Mouse (Mus musculus) common myeloid progenitor, adult 5-6 weeks (primary cell): ENCODE measurements around the gene Mafk. TPM values are rescaled to one million over a fixed set of nuclear protein-coding genes. Genes with fewer than 3 reads are reported as not detected.

Experiments
- ATAC-seq: replicated peaks from 2 replicates; pipeline ENCODE4 v1.8.0; 2016; ENCODE audit warnings: low read depth, mild to moderate bottlenecking, moderate TSS enrichment, inconsistent platforms; ENCODE audit not compliant: poor library complexity, severe bottlenecking
- total RNA-seq: library from RNA; stranded (forward); fragments of 200-1000, 187-1606 nt; gene quantifications from 2 replicates; pipeline ENCODE4 v1.2.3, GENCODE M21; 2017

The Mafk gene
- total RNA-seq, 1 experiment from 2014 or later = 36.0 TPM

- no peak for ATAC-seq
Measured at GRCm38 (mm10) chr5:139815964-139816363, 24.7 kb downstream of the Mafk start.

- ATAC-seq = no peak
Measured at GRCm38 (mm10) chr5:139816445-139816844, 25.1 kb downstream of the Mafk start.

- peak; percentile 57 for ATAC-seq
Measured at GRCm38 (mm10) chr5:139817292-139817691, 26.0 kb downstream of the Mafk start.

GRCm38 (mm10) chr5:139818056-139818455, 26.7 kb downstream of the Mafk start:
- ATAC-seq = no peak

- peak; percentile 56 for ATAC-seq
Measured at GRCm38 (mm10) chr5:139818801-139819200, 27.5 kb downstream of the Mafk start.

- no peak for ATAC-seq
Measured at GRCm38 (mm10) chr5:139819538-139820181, 28.3 kb downstream of the Mafk start, which contains the start of gene Tmem184a. TSS of gene Tmem184a (minus strand) at chr5:139819917.

- ATAC-seq = no peak
Measured at GRCm38 (mm10) chr5:139821466-139822459, 30.4 kb downstream of the Mafk start.

- no peak for ATAC-seq
Measured at GRCm38 (mm10) chr5:139824531-139824930, 33.2 kb downstream of the Mafk start.

- no peak for ATAC-seq
Measured at GRCm38 (mm10) chr5:139825947-139826346, 34.6 kb downstream of the Mafk start.

GRCm38 (mm10) chr5:139826357-139827055, 35.2 kb downstream of the Mafk start, which contains the start of the genes Gm26938 and Psmg3:
TSS of gene Gm26938 (minus strand) at chr5:139826407.
TSS of gene Psmg3 (minus strand) at chr5:139826885.
- ATAC-seq = peak; percentile 88

GRCm38 (mm10) chr5:139827593-139827992, 36.3 kb downstream of the Mafk start:
- no peak for ATAC-seq

GRCm38 (mm10) chr5:139829384-139829783, 38.1 kb downstream of the Mafk start:
- no peak for ATAC-seq

GRCm38 (mm10) chr5:139830734-139831133, 39.4 kb downstream of the Mafk start:
- peak; percentile 81 for ATAC-seq

GRCm38 (mm10) chr5:139832125-139832524, 40.8 kb downstream of the Mafk start:
- 0 out of 2 replicates have a peak, but pooled peaks have one; percentile 11 for ATAC-seq

- no peak for ATAC-seq
Measured at GRCm38 (mm10) chr5:139835706-139836105, 44.4 kb downstream of the Mafk start.

- peak; percentile 76 for ATAC-seq
Measured at GRCm38 (mm10) chr5:139838476-139838892, 47.2 kb downstream of the Mafk start.

- ATAC-seq = no peak
Measured at GRCm38 (mm10) chr5:139839142-139839541, 47.8 kb downstream of the Mafk start.

- no peak for ATAC-seq
Measured at GRCm38 (mm10) chr5:139849626-139850320, 58.5 kb downstream of the Mafk start.
